Mouse (Mus musculus) liver, embryonic 15.5 days (tissue): ENCODE measurements around the gene Vmn2r84. TPM values are rescaled to one million over a fixed set of nuclear protein-coding genes. Genes with fewer than 3 reads are reported as not detected.
"Not testable (repeated sequence)": the region's sequence is repeated elsewhere in the genome, so short reads cannot be mapped to it uniquely, and the experiment has no call there.

Experiments used
- ATAC-seq: fragments of 200-750 bp; cut with Nextera tagmentation; 2 replicates; pipeline ENCODE4 v1.8.0; 2017; ENCODE audit warnings: moderate number of reproducible peaks, mild to moderate bottlenecking, moderate library complexity; ENCODE audit not compliant: insufficient read depth
- H3K27ac ChIP-seq: fragments of 300-500 bp; sonication (generic); replicated peaks from 2 replicates; pipeline ENCODE4 v1.5.1; 2015; ENCODE audit warnings: mild to moderate bottlenecking, inconsistent platforms
- H3K27me3 ChIP-seq: fragments of 300-500 bp; sonication (generic); 2 replicates; pipeline ENCODE4 v1.6.1; 2015; ENCODE audit warnings: mild to moderate bottlenecking, inconsistent platforms
- H3K36me3 ChIP-seq: fragments of 300-500 bp; sonication (generic); replicated peaks from 2 replicates; pipeline ENCODE4 v1.6.1; 2015; ENCODE audit warnings: moderate library complexity, mild to moderate bottlenecking, inconsistent platforms
- H3K4me1 ChIP-seq: fragments of 300-500 bp; sonication (generic); replicated peaks from 2 replicates; pipeline ENCODE4 v1.6.1; 2015; ENCODE audit warnings: inconsistent platforms
- H3K4me2 ChIP-seq: fragments of 300-500 bp; sonication (generic); 2 replicates; pipeline ENCODE4 v1.6.1; 2015; ENCODE audit warnings: moderate library complexity, mild to moderate bottlenecking, inconsistent platforms
- H3K4me3 ChIP-seq: fragments of 300-500 bp; sonication (generic); replicated peaks from 2 replicates; pipeline ENCODE4 v1.5.1; 2015; ENCODE audit warnings: mild to moderate bottlenecking, inconsistent platforms
- H3K9ac ChIP-seq: fragments of 300-500 bp; sonication (generic); 2 replicates; pipeline ENCODE4 v1.6.1; 2015; ENCODE audit warnings: moderate library complexity, mild to moderate bottlenecking, inconsistent platforms
- H3K9me3 ChIP-seq: fragments of 300-500 bp; sonication (generic); replicated peaks from 2 replicates; pipeline ENCODE4 v1.6.1; 2016; ENCODE audit warnings: inconsistent platforms
- WGBS: fragments of 180-500 bp; shearing (Covaris S2); methylation state at CpG from one replicate; pipeline ENCODE4 v1.1.7; 2015; ENCODE audit warnings: mixed read lengths; ENCODE audit not compliant: insufficient replicate concordance; 5-methylcytosine and 5-hydroxymethylcytosine counted together
- polyA plus RNA-seq: library from polyadenylated mRNA; unstranded; fragments of >200 nt; fragmentation: Nextera tagmentation; extraction: Ambion mirVana; gene quantifications from 2 replicates; pipeline ENCODE4 v1.2.1, GENCODE M21; 2015

The Vmn2r84 gene
- not detected in 2 replicates for polyA plus RNA-seq

DNA sequence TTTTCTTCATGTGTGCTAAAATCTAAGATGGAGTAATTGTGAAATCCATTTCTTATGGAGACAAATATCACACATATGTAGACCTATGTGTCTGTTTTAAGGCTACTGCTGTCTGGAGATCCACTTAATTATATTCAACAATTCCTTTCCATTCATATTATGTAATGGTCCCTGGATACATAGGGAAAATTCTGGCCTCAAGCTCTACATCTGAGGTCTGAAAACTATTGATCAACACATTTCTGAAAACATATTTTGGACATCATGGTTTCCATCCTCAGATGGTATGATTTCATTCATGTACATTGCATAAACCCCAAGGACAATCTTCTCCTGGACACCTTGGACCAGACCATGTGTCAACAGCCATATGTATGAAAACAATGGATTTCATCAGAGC, at the start of gene Vmn2r84:
TSS of gene Vmn2r84 (minus strand) at position 101 of the 400 bp plus-strand sequence.
- Histone ChIP-seq H3K4me2 (no peak within 1 kb of the TSS), H3K27ac (no peak within 1 kb of the TSS), H3K27me3 (no peaks in the 10 kb centered on the region), H3K9ac (no peak within 1 kb of the TSS), H3K4me3 (no peak within 1 kb of the TSS), H3K9me3 (no peaks in the 10 kb centered on the region), H3K36me3 (no peaks in the 10 kb centered on the region), H3K4me1 (no peaks in the 10 kb centered on the region)
- no peak for ATAC-seq

DNA sequence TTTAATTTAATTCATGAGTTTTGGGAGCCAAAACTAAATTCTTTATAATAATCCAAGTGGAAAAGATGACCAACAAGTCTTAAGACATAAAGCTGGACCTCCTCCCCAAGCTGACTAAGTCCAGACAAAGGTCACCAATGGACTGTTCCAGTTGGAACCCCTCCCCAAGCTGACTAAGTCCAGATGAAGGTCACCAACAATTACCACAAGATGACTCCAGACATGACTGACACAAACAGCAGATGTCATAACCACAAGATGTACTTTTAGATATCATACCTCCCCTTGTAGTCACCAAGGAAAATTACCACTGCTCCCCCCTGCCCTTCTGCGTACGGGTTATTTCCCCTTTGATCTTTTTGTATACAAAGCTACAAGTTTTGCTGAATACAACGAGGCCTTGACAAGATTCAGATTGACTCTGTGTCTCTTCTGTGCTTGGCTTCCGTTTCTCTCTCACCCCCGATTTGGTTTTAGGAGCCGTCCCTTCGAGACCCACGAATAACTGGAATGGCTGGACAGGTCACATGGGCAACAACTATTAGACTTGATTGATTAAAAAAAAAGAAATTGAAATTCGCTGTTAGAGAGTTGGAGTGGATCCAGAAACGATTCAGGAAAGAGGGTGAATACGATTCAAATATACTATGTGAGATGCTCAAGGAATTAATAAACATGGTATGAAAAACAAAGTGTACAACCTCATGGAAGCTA, 40.2 kb upstream of the Vmn2r84 start:
- ATAC-seq, H3K4me1 ChIP-seq, H3K27ac ChIP-seq, H3K9me3 ChIP-seq, H3K36me3 ChIP-seq, H3K4me3 ChIP-seq, H3K27me3 ChIP-seq, H3K4me2 ChIP-seq, H3K9ac ChIP-seq: not testable (repeated sequence)
- 63% methylated on average over 11 of the region's 11 CpGs for WGBS

DNA sequence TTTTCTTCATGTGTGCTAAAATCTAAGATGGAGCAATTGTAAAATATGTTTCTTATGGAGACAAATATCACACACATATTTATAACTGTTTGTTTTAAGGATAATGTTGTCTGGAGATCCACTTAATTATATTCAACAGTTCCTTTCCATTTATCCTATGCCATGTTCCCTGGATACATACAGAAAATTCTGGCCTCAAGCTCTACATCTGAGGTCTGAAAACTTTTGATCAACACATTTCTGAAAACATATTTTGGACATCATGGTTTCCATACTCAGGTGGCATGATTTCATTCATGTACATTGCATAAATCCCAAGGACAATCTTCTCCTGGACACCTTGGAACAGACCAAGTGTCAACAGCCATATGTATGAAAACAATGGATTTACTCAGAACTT, 35.5 kb upstream of the Vmn2r84 start, which contains the start of gene Vmn2r85:
TSS of gene Vmn2r85 (minus strand) at position 101 of the 400 bp plus-strand sequence.
- not testable (repeated sequence) for H3K36me3 ChIP-seq, H3K4me2 ChIP-seq, H3K27ac ChIP-seq, ATAC-seq, H3K9me3 ChIP-seq, H3K27me3 ChIP-seq, H3K9ac ChIP-seq, H3K4me3 ChIP-seq, H3K4me1 ChIP-seq

DNA sequence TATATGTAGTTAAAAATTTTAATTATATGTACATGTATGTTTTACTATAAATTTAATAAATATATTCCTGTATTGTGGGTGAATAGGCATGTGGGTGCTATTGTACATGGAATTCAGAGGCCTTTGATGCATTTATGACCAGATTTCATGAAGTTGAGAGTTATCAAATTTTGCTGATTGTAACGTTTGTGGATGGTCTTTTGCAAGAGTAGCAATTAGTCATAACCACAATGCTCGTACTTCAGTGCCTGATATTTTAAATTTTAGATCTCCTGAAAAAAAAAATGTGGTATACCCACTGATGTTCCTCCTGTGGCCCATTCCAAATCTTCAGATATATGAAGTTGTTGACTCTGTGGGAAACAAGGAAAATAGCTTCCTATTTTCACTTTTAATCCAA, 28.2 kb upstream of the Vmn2r84 start:
- 31% methylated on average over 2 of the region's 2 CpGs for WGBS
- H3K4me3 ChIP-seq, H3K27me3 ChIP-seq, H3K4me1 ChIP-seq, H3K4me2 ChIP-seq, H3K27ac ChIP-seq, ATAC-seq, H3K9me3 ChIP-seq, H3K9ac ChIP-seq, H3K36me3 ChIP-seq: not testable (repeated sequence)

DNA sequence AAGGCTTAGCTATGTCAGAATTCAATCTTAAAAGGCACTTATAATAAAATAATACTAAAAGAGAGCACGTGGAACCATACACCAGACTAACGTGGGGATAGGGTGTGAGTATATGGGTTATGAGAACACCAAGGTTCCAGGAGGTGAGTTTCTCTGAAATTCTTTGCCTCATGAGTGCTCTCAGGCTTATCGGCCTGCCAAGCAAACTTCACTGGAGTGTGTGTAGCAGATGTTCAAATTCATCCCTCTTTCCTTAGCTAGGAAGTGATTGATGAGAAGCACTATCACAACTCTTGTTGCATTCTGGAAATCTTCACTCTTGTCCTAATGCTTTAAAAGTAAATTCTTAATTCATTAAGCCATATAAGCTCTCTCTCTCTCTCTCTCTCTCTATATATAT, 26.3 kb upstream of the Vmn2r84 start:
- no peaks in the 10 kb centered on the region for H3K4me1 ChIP-seq
- no peak for ATAC-seq
- H3K9ac ChIP-seq, result no peak overlapping the region
- no peak overlapping the region for H3K4me2 ChIP-seq
- H3K27ac ChIP-seq, result no peak overlapping the region
- no peak overlapping the region for H3K4me3 ChIP-seq
- 54% methylated on average over 3 of the region's 3 CpGs for WGBS
- H3K9me3 ChIP-seq, result no peaks in the 10 kb centered on the region
- H3K36me3 ChIP-seq, result no peaks in the 10 kb centered on the region
- H3K27me3 ChIP-seq, result no peaks in the 10 kb centered on the region

DNA sequence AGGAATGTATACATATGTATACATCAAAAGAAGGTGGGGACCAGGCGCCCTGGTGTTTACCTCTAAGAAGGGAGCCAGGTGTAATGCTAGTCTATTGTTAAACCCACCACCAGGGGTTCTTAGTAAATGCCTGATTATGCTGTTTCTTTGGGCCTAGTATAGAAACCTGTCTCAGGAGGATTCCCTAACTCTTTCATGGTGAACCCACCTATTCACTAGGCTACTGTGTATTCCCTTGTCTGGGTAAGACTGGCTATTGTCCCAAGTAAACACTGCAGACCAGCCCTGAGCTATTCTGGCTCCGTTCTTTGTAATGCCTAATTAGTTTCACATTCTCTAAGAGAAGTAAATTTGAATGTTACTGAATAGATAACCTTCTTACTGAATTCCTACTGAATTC, 25.8 kb upstream of the Vmn2r84 start:
- not testable (repeated sequence) for H3K9ac ChIP-seq, H3K36me3 ChIP-seq, H3K27ac ChIP-seq, H3K9me3 ChIP-seq, H3K4me2 ChIP-seq, H3K27me3 ChIP-seq, ATAC-seq, H3K4me3 ChIP-seq, H3K4me1 ChIP-seq
- WGBS, result 35% methylated on average over 2 of the region's 2 CpGs

DNA sequence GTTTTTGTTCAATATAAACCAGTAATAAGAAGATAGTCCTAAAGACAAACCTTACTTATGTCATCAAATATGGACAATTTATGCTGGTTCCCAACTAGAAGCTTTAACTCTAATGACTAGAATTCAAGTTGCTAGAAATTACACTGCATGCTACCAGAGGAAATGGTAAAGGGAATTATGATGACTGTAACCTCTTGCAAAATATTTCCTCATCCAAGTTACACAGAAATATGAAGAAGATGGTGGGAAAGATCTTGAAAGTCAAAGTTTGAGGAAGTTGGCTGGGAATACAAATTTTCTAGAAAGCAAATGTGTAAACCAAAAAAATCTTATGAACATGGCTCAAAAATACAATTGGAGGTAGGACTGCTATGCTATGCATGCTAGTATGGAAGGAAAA, 22.2 kb upstream of the Vmn2r84 start:
- H3K4me1 ChIP-seq, H3K36me3 ChIP-seq, H3K4me3 ChIP-seq, H3K27me3 ChIP-seq, H3K9ac ChIP-seq, H3K27ac ChIP-seq, H3K4me2 ChIP-seq, H3K9me3 ChIP-seq, ATAC-seq: not testable (repeated sequence)

DNA sequence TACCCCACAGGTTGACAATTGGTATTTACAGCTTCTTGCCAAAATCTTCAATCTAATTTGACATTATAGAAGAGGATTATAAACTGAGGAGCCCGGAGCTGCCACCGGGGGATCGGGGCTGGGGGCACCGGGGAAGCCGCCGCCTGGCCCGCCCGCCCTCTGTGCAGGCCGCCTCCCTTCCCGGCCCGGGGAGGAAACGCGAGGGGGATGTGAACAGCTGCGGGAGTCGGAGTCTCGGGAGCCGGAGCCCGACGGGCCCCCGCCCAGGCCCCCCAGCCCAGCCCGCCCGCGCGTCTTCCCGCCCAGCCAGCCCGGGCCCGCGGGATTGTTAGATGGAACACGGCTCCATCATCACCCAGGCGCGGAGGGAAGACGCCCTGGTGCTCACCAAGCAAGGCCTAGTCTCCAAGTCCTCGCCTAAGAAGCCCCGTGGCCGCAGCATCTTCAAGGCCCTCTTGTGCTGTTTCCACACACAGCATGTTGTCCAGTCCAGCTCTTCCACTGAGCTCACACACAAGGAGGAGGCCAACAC, 18.1 kb upstream of the Vmn2r84 start:
- H3K9ac ChIP-seq, H3K27ac ChIP-seq, H3K4me3 ChIP-seq, H3K9me3 ChIP-seq, H3K36me3 ChIP-seq, H3K4me1 ChIP-seq, H3K27me3 ChIP-seq, H3K4me2 ChIP-seq: not testable (repeated sequence)
- ATAC-seq, result 0 out of 2 replicates have a peak, but pooled peaks have one; percentile 40
- 54% methylated on average over 30 of the region's 35 CpGs for WGBS

DNA sequence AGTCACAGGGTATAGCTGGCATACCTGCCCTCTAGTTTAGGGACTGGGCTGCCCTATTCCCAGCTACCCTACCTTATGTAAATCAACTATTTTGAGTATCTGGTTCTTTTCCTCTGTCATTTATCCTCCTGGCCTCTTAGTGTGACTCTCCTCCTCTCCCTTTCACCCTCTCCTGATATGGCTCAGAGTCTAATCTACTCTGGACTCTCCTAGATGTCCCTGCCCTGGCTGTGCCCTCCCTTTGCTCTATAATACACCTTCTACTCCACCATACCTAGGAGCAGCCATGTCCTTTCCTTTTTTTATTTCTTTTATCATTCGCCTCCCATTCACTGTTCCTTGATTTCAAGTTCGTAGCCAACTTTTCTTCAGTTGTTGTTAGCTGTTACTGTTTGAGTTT, 19.0 kb downstream of the Vmn2r84 start:
- ATAC-seq, result no peak
- no peak overlapping the region for H3K27ac ChIP-seq
- 60% methylated on average over 2 of the region's 2 CpGs for WGBS

DNA sequence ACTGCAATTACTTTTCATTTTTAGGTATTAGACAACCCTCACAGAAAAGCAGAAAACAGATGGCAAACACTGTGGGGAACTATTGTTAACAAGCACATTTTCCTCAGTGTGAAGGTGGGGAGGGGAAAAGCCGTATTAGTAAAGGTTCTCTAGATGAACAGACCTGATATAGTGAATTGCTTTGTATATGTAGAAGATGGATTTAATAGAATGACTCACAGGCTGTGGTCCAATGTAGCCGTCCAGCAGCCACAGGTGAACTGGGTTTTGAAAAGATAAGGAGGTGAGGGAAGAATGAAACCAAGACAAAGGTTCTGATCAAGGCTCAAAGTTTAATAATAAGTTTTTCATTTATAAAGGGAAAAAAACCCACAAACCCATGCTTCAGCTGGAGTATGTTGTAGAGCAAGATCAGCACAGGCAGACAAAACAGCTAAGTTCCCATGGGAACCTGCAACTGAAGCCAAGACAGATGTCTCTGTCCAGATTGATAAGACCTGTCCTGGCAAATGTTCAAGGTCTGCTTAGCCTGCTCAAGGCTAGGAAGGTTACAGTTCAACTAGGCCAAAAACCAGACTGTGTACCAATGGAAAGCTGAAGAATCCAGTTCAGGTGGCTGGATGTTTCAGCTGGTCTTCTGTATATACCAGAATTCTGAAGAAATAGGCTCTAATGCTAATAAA, 21.5 kb downstream of the Vmn2r84 start:
- Histone ChIP-seq H3K36me3 (no peaks in the 10 kb centered on the region), H3K9me3 (no peaks in the 10 kb centered on the region), H3K4me3 (no peak overlapping the region), H3K4me2 (no peak overlapping the region), H3K27me3 (no peaks in the 10 kb centered on the region), H3K4me1 (0 out of 2 replicates have a peak, but pooled peaks cover 6% of the 10 kb centered on the region), H3K9ac (no peak overlapping the region), H3K27ac (no peak overlapping the region)
- peak; percentile 43 for ATAC-seq
- WGBS, result 34% methylated on average over 2 of the region's 2 CpGs

More for the DNA sequence above, 19.0 kb downstream of the Vmn2r84 start:
- no peak overlapping the region for H3K9ac ChIP-seq
- H3K4me3 ChIP-seq, result no peak overlapping the region
- H3K9me3 ChIP-seq, result no peaks in the 10 kb centered on the region
- no peaks in the 10 kb centered on the region for H3K27me3 ChIP-seq
- no peaks in the 10 kb centered on the region for H3K36me3 ChIP-seq
- no peak overlapping the region for H3K4me2 ChIP-seq
- 0 out of 2 replicates have a peak, but pooled peaks cover 6% of the 10 kb centered on the region for H3K4me1 ChIP-seq

DNA sequence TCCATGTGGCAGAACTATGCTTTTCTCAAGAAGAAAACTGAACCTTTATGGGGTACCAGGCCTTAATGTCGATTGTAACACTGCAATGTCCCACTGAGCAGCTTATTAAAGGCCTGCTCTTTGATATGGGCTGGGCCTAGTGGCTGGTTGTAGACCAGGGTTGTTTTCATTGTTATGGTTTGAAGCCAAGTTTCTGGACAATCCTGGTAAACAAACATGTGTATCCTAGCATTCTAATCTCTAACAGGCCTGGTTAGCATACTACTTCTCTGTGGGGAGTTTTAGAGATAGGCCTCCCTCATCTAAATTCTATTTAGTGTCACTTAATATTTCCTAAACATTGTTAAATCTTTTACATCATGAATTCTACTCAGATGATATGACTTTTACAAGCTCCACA, 22.5 kb downstream of the Vmn2r84 start:
- no peak for ATAC-seq

More for the DNA sequence above, 22.5 kb downstream of the Vmn2r84 start:
- H3K27ac ChIP-seq, result no peak overlapping the region
- H3K9me3 ChIP-seq, result no peaks in the 10 kb centered on the region
- H3K27me3 ChIP-seq, result no peaks in the 10 kb centered on the region
- 0 out of 2 replicates have a peak, but pooled peaks cover 6% of the 10 kb centered on the region for H3K4me1 ChIP-seq
- WGBS, result 58% methylated on average over 1 of the region's 1 CpGs
- H3K4me3 ChIP-seq, result no peak overlapping the region
- H3K9ac ChIP-seq, result no peak overlapping the region
- H3K36me3 ChIP-seq, result no peaks in the 10 kb centered on the region
- H3K4me2 ChIP-seq, result no peak overlapping the region
